Comparison of ENCODE assay signal across 8 mouse cellular contexts in genomic region chr6:49007981-49008380, GRCm38 (mm10). TPM values are rescaled to one million over a fixed set of nuclear protein-coding genes. Genes with fewer than 3 reads are reported as not detected.
DNase-seq lines count a peak whose midpoint lies in the region; ATAC-seq and TF ChIP-seq lines count a peak whose summit lies in the region.

No protein-coding gene starts in this region.

- TF ChIP-seq POLR2A in ES-Bruce4 (IDR thresholded peaks at IDR 0.05; ENCODE audit: insufficient read depth, low read length): no peak
- TF ChIP-seq POLR2A in lung, adult 2 months (IDR thresholded peaks at IDR 0.05; ENCODE audit: borderline replicate concordance, extremely low read depth, low read depth, low read length): no peak

- peaks cover 2% of the 10 kb centered on the region for H3K4me1 ChIP-seq in ES-Bruce4 (ENCODE audit: control insufficient read depth, insufficient read depth, low read length)
- H3K4me1 ChIP-seq in brown adipose tissue, adult 24 weeks (ENCODE audit: control insufficient read depth, insufficient read depth, insufficient read length, low read length): no peaks in the 10 kb centered on the region
- H3K4me1 ChIP-seq in heart, postnatal 0 days (ENCODE audit: control insufficient read depth, insufficient read depth): peaks cover 5% of the 10 kb centered on the region; the same call in 1 of the 2 replicates
- no peaks in the 10 kb centered on the region for H3K4me1 ChIP-seq in lung, adult 2 months (ENCODE audit: control insufficient read depth, insufficient read depth, low read length)

- peak; percentile 34 for DNase-seq in fibroblast of lung, adult 2 months (ENCODE audit: low read depth)
- peak; percentile 74 for DNase-seq in heart, postnatal 0 days (ENCODE audit: low spot score)
- peak; percentile 44 for DNase-seq in large intestine, adult 2 months (ENCODE audit: low read depth, low spot score)
- peak; percentile 50 for DNase-seq in lung, adult 2 months
- peak; percentile 7 to 28 for DNase-seq in thymus, adult 18-20 months

- H3K9me3 ChIP-seq in ES-Bruce4 (replicated peaks; ENCODE audit: control insufficient read depth, insufficient read depth, low read length, poor library complexity, severe bottlenecking): peaks cover 5% of the 10 kb centered on the region; the same call in 1 of the 2 replicates
- no peaks in the 10 kb centered on the region; the same call in 1 of the 2 replicates for H3K9me3 ChIP-seq in heart, postnatal 0 days (replicated peaks; ENCODE audit: control insufficient read depth, low read length)

- H3K4me2 ChIP-seq in heart, postnatal 0 days (ENCODE audit: low read depth, low read length): peak overlapping the region; percentile 59

- TF ChIP-seq EP300 in ES-Bruce4 (IDR thresholded peaks at IDR 0.05; ENCODE audit: insufficient read depth, low read depth, low read length): no peak
- TF ChIP-seq EP300 in heart, postnatal 0 days (IDR thresholded peaks at IDR 0.05; ENCODE audit: low read depth): no peak

- H3K4me3 ChIP-seq in ES-Bruce4 (ENCODE audit: low read depth, low read length): peak overlapping the region; percentile 56
- peak overlapping the region; percentile 22; the same call in 1 of the 2 replicates for H3K4me3 ChIP-seq in brown adipose tissue, adult 24 weeks (ENCODE audit: insufficient read depth, low read depth, low read length)
- peak overlapping the region; percentile 40 for H3K4me3 ChIP-seq in heart, postnatal 0 days (ENCODE audit: low read depth, low read length)
- H3K4me3 ChIP-seq in lung, adult 2 months (replicated peaks; ENCODE audit: extremely low read depth, low read depth, low read length): peak overlapping the region; percentile 29

- peak; percentile 97 for TF ChIP-seq CTCF in ES-Bruce4 (IDR thresholded peaks at IDR 0.05; ENCODE audit: low read depth, low read length)
- TF ChIP-seq CTCF in heart, postnatal 0 days (IDR thresholded peaks at IDR 0.05; ENCODE audit: low read depth): peak; percentile 79
- peak; percentile 92 for TF ChIP-seq CTCF in lung, adult 2 months (IDR thresholded peaks at IDR 0.05; ENCODE audit: insufficient read depth, low read length)

- no peaks in the 10 kb centered on the region for H3K27me3 ChIP-seq in ES-Bruce4 (ENCODE audit: control insufficient read depth, insufficient read depth, low read length, poor library complexity, severe bottlenecking)
- no peaks in the 10 kb centered on the region for H3K27me3 ChIP-seq in heart, postnatal 0 days (ENCODE audit: control insufficient read depth, insufficient read depth, low read length)

- H3K9ac ChIP-seq in ES-Bruce4 (ENCODE audit: low read depth, poor library complexity, severe bottlenecking): no peak overlapping the region
- H3K9ac ChIP-seq in heart, postnatal 0 days (replicated peaks; ENCODE audit: low read depth, low read length): peak overlapping the region; percentile 43; the same call in 1 of the 2 replicates

- H3K27ac ChIP-seq in ES-Bruce4 (ENCODE audit: insufficient read depth, low read length): no peak overlapping the region
- no peak overlapping the region for H3K27ac ChIP-seq in brown adipose tissue, adult 24 weeks (replicated peaks; ENCODE audit: low read depth, low read length)
- no peak overlapping the region for H3K27ac ChIP-seq in heart, postnatal 0 days (ENCODE audit: low read depth)

- ATAC-seq in heart, postnatal 0 days (ENCODE audit: insufficient read depth, low read depth): no peak
- peak; percentile 84 for ATAC-seq in neutrophil, adult 5-6 weeks (ENCODE audit: extremely low read depth, insufficient number of reproducible peaks, low FRiP score, poor library complexity, severe bottlenecking)

- H3K36me3 ChIP-seq in ES-Bruce4 (ENCODE audit: control insufficient read depth, insufficient read depth, low read length, poor library complexity, severe bottlenecking): no peaks in the 10 kb centered on the region
- no peaks in the 10 kb centered on the region for H3K36me3 ChIP-seq in heart, postnatal 0 days (replicated peaks; ENCODE audit: control insufficient read depth, insufficient read depth, low read length)

- WGBS in heart, postnatal 0 days: 1% methylated on average over 9 of the region's 9 CpGs
- WGBS in large intestine, adult 2 months: under 1% methylated on average over 9 of the region's 9 CpGs
- WGBS in lung, adult 2 months: under 1% methylated on average over 9 of the region's 9 CpGs

RNA-seq across cellular contexts. Expression of gene Svs1, which starts 21.3 kb away (rescaled TPM):
- not detected in 2 replicates for polyA plus RNA-seq in ES-Bruce4 (2011; ENCODE audit: insufficient read depth, insufficient read length, low read depth, missing spikeins)
- polyA plus RNA-seq in brown adipose tissue, adult 24 weeks (2012; ENCODE audit: insufficient read depth, insufficient read length, missing spikeins): not detected in 2 replicates
- not detected in 2 replicates for total RNA-seq in heart, postnatal 0 days (2014; rRNA removed; ENCODE audit: low replicate concordance)
- not detected in 2 replicates for polyA plus RNA-seq in heart, postnatal 0 days (2015; fragmentation: Nextera tagmentation; extraction: Ambion mirVana)
- not detected in 2 replicates for polyA plus RNA-seq in large intestine, adult 2 months (2012; rRNA removed)
- not detected in 2 replicates for polyA plus RNA-seq in lung, adult 2 months (2012; rRNA removed)
- not detected in 2 replicates for total RNA-seq in neutrophil, adult 5-6 weeks (2017)

RNA-seq across cellular contexts. Expression of gene Gpnmb, which starts 28.4 kb away (rescaled TPM):
- polyA plus RNA-seq in ES-Bruce4 (2011; ENCODE audit: insufficient read depth, insufficient read length, low read depth, missing spikeins): 2.5 and 2.7 TPM in 2 replicates
- polyA plus RNA-seq in brown adipose tissue, adult 24 weeks (2012; ENCODE audit: insufficient read depth, insufficient read length, missing spikeins): 2.8 and 3.4 TPM in 2 replicates
- 5.1 and 13.7 TPM in 2 replicates for total RNA-seq in heart, postnatal 0 days (2014; rRNA removed; ENCODE audit: low replicate concordance)
- 4.0 and 7.2 TPM in 2 replicates for polyA plus RNA-seq in heart, postnatal 0 days (2015; fragmentation: Nextera tagmentation; extraction: Ambion mirVana)
- polyA plus RNA-seq in large intestine, adult 2 months (2012; rRNA removed): 1.4 and 2.4 TPM in 2 replicates
- polyA plus RNA-seq in lung, adult 2 months (2012; rRNA removed): 25.7 and 28.8 TPM in 2 replicates
- not detected in 2 replicates for total RNA-seq in neutrophil, adult 5-6 weeks (2017)

RNA-seq across cellular contexts. Expression of gene Doxl2, which starts 33.2 kb away (rescaled TPM):
- not detected in 2 replicates for polyA plus RNA-seq in ES-Bruce4 (2011; ENCODE audit: insufficient read depth, insufficient read length, low read depth, missing spikeins)
- not detected in 2 replicates for polyA plus RNA-seq in brown adipose tissue, adult 24 weeks (2012; ENCODE audit: insufficient read depth, insufficient read length, missing spikeins)
- not detected in 2 replicates for total RNA-seq in heart, postnatal 0 days (2014; rRNA removed; ENCODE audit: low replicate concordance)
- polyA plus RNA-seq in heart, postnatal 0 days (2015; fragmentation: Nextera tagmentation; extraction: Ambion mirVana): not detected in 2 replicates
- polyA plus RNA-seq in large intestine, adult 2 months (2012; rRNA removed): not detected in 2 replicates
- not detected in 2 replicates for polyA plus RNA-seq in lung, adult 2 months (2012; rRNA removed)
- not detected in 2 replicates for total RNA-seq in neutrophil, adult 5-6 weeks (2017)

Comparison
In these comparisons a context has a peak if more than half of its experiments do, and no peak if none do; other contexts are left out.
1. DNase-seq: peak in every context shown above with its lines; median percentile 74 in heart, postnatal 0 days; 50 in lung, adult 2 months; 44 in large intestine, adult 2 months; 34 in fibroblast of lung, adult 2 months; 18 in thymus, adult 18-20 months.